Mouse (Mus musculus): ENCODE measurements around the gene Acacb. TPM values are rescaled to one million over a fixed set of nuclear protein-coding genes. Genes with fewer than 3 reads are reported as not detected.

Gene Acacb
- total RNA-seq, 2 experiments from 2014 or later = 177 to 191 TPM

- intact Hi-C loops (cut with DNase I) = no loop called here
- Histone ChIP-seq H3K27ac (no peak overlapping the region), H3K4me3 (no peak overlapping the region)
- DNase-seq = no peak
- TF ChIP-seq CTCF (IDR thresholded peaks at IDR 0.05) = peak; percentile 30; the same call in 1 of the 2 replicates
Observed at GRCm38 (mm10) chr5:114286102-114286501, 139.8 kb downstream of the Acacb start.

- intact Hi-C loops (cut with DNase I) = no loop called here
- DNase-seq = no peak
- no peak for TF ChIP-seq CTCF (IDR thresholded peaks at IDR 0.05)
- no peak overlapping the region for H3K27ac ChIP-seq
- H3K4me3 ChIP-seq = no peak overlapping the region
Observed at GRCm38 (mm10) chr5:114286872-114287571, 140.7 kb downstream of the Acacb start.

GRCm38 (mm10) chr5:114288396-114288795 lies 142.1 kb downstream of the Acacb start:
- intact Hi-C loops (cut with DNase I) = no loop called here
- no peak overlapping the region for H3K27ac ChIP-seq
- TF ChIP-seq CTCF (IDR thresholded peaks at IDR 0.05) = no peak
- DNase-seq = no peak
- no peak overlapping the region for H3K4me3 ChIP-seq

DNA sequence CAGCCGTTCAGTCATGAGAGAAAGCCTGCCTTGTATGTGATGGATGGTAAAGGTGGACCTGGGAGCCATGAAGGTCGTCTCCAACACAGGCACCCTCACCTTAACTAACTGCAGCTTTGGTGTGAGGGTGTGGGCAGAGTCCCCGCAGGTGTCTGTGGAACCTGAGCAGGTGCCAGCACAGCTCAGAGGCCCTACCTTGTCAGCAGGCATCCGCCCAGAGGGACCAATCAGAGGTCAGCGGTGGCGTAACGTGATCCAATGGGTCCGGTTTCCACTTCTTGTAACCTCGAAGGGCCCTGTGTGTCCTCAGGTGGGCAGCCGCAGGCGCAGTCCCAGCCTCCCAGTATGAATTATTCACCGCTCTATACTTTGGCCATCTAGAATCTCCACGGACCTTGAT lies 142.5 kb downstream of the Acacb start, which contains the start of gene Myo1h:
TSS of gene Myo1h (plus strand) at position 293 of the 400 bp plus-strand sequence.
- TF ChIP-seq CTCF (IDR thresholded peaks at IDR 0.05) = no peak
- intact Hi-C loops (cut with DNase I) = no loop called here
- Histone ChIP-seq H3K4me3 (no peak within 1 kb of the TSS), H3K27ac (no peak within 1 kb of the TSS)
- no peak for DNase-seq

- intact Hi-C loops (cut with DNase I) = no loop called here
- no peak for TF ChIP-seq CTCF (IDR thresholded peaks at IDR 0.05)
- Histone ChIP-seq H3K27ac (no peak overlapping the region), H3K4me3 (no peak overlapping the region)
- no peak for DNase-seq
Observed at GRCm38 (mm10) chr5:114290004-114290403, 143.7 kb downstream of the Acacb start.

- H3K4me3 ChIP-seq = peak overlapping the region; percentile 57
- intact Hi-C loops (cut with DNase I) = no loop called here
- peak; percentile 46 for DNase-seq
- H3K27ac ChIP-seq = peak overlapping the region; percentile 31
- peak; percentile 58 for TF ChIP-seq CTCF (IDR thresholded peaks at IDR 0.05)
Observed at GRCm38 (mm10) chr5:114296693-114297631, 150.6 kb downstream of the Acacb start.

DNA sequence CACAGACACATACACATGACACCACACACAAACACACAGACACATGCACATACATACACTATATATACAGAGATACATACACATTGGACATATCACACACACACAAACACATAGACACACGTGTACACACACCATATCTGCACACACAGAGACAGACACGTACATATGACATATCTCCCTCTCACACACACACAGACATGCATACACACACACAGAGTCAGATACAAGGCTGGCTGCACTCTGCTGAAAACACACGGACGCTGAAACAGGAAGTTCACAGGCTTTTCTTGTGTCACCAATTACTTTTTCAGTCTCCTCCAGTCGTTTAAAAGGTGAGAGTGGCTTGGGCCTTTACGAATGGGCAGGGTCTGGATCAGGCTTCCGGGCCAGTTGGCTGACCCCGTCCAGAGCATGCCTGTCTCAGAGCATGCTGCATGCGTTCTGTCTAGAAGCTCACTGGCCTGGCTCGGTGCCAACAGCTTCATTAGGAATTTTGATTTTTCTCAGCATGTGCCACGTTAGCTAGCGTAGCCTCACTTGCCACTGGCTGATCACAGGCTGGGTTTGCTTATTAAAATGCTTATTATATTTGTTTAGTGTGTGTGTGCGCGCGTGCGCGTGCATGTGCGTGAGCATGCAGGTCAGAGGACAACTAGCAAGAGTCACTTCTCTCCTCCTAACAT lies 152.0 kb downstream of the Acacb start:
- intact Hi-C loops (cut with DNase I) = no loop called here
- no peak for DNase-seq
- no peak for TF ChIP-seq CTCF (IDR thresholded peaks at IDR 0.05)
- Histone ChIP-seq H3K27ac (no peak overlapping the region), H3K4me3 (no peak overlapping the region)

DNA sequence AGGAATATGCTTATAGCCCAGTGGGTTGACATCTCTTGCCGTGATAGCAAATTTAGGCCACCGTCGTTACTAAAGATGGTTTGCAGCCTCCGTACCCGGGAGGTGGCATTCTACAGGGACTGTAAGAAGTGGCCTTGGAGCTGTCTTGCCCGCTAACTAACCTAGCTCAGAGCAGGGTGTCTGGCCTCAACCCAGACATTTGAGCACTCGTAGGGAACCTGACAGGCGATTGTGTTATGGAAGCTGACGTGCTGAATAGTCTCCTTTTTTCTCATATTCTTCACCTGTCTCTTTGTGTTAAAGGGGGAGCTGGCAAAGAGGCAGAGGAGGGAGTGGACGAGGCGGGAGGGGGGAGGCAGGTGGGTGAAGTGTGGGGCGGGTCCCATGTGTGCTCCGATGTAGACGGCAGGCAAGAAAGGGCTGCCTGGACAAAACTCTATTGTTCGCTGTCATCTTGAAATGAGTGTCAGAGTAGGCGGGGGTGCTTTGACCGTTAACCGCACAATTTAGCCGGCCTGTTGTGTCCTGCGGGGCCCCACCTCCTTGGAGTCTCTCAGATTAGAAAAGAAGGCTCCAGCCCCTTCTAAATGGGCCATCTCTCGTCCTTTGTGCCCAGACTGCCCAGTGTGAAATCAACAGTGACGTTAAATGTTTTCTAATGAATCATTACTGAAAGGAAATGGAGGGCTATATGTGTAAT lies 153.0 kb downstream of the Acacb start:
- no peak for TF ChIP-seq CTCF (IDR thresholded peaks at IDR 0.05)
- DNase-seq = no peak
- intact Hi-C loops (cut with DNase I) = no loop called here

GRCm38 (mm10) chr5:114299883-114300610 lies 153.7 kb downstream of the Acacb start:
- no peak overlapping the region for H3K27ac ChIP-seq
- intact Hi-C loops (cut with DNase I) = no loop called here
- no peak for DNase-seq
- H3K4me3 ChIP-seq = no peak overlapping the region
- TF ChIP-seq CTCF (IDR thresholded peaks at IDR 0.05) = no peak

More for the DNA sequence above, 153.0 kb downstream of the Acacb start:
- Histone ChIP-seq H3K27ac (no peak overlapping the region), H3K4me3 (no peak overlapping the region)

Other genes starting within 250 kb of the Acacb start
- gene Coro1c, start 237.8 kb upstream of the Acacb start, total RNA-seq (2021) = 10 to 100 TPM in 1 of 2 experiments, 1 to 10 TPM in 1; 7.8 to 11.8 TPM
- 1 to 10 TPM; 6.1 to 7.2 TPM for gene Ssh1, start 152.6 kb upstream of the Acacb start, total RNA-seq (2021)
- not detected for gene Dao, start 142.8 kb upstream of the Acacb start, total RNA-seq (2021)
- 1 to 10 TPM; 8.4 to 9.3 TPM for gene Usp30, start 81.1 kb upstream of the Acacb start, total RNA-seq (2021)
- not detected for gene Svop, start 55.0 kb upstream of the Acacb start, total RNA-seq (2021)
- under 1 TPM; 0.28 to 0.61 TPM for gene Alkbh2, start 18.3 kb upstream of the Acacb start, total RNA-seq (2021)
- gene Ung, start 16.1 kb upstream of the Acacb start, total RNA-seq (2021) = 10 to 100 TPM in 1 of 2 experiments, 1 to 10 TPM in 1; 9.2 to 10.5 TPM
- gene Foxn4, start 127.3 kb downstream of the Acacb start, total RNA-seq (2021) = not detected
- under 1 TPM in 1 of 2 experiments, not detected in 1; 0.39 TPM for gene Myo1h, start 142.6 kb downstream of the Acacb start, total RNA-seq (2021)
- gene Kctd10, start 234.0 kb downstream of the Acacb start, total RNA-seq (2021) = 10 to 100 TPM; 16.8 to 21.1 TPM
- 100 to 1,000 TPM; 116 to 120 TPM for gene Ube3b, start 234.1 kb downstream of the Acacb start, total RNA-seq (2021)